Mouse (Mus musculus): ENCODE results near the gene Endog.
"Not testable (repeated sequence)": the region's sequence is repeated elsewhere in the genome, so short reads cannot be mapped to it uniquely, and the experiment has no call there.

Endog gene

GRCm38 (mm10) chr2:30171997-30172382 is 697 bp downstream of the Endog start:
- no peak for DNase-seq

- no peak for DNase-seq
These were observed 2.4 kb downstream of the Endog start for GRCm38 (mm10) chr2:30173541-30174240.

GRCm38 (mm10) chr2:30175897-30176296 is 4.6 kb downstream of the Endog start:
- no peak for DNase-seq

- DNase-seq = no peak
These were observed 5.3 kb downstream of the Endog start for GRCm38 (mm10) chr2:30176561-30176960.

- peak; percentile 98 for DNase-seq
These were observed 6.7 kb downstream of the Endog start, which contains the start of gene Spout1 for GRCm38 (mm10) chr2:30177700-30178675. Gene Spout1 (minus strand): TSS chr2:30178459.

GRCm38 (mm10) chr2:30178711-30179110 is 7.4 kb downstream of the Endog start:
- DNase-seq = not testable (repeated sequence)

GRCm38 (mm10) chr2:30182424-30182823 is 11.1 kb downstream of the Endog start:
- DNase-seq = no peak

- DNase-seq = no peak
These were observed 12.4 kb downstream of the Endog start for GRCm38 (mm10) chr2:30183721-30184120.

- no peak for DNase-seq
These were observed 14.0 kb downstream of the Endog start for GRCm38 (mm10) chr2:30185276-30185675.

GRCm38 (mm10) chr2:30185681-30186080 is 14.4 kb downstream of the Endog start:
- no peak for DNase-seq

- no peak for DNase-seq
These were observed 20.7 kb downstream of the Endog start for GRCm38 (mm10) chr2:30191790-30192580.

- DNase-seq = no peak
These were observed 23.4 kb downstream of the Endog start for GRCm38 (mm10) chr2:30194656-30195055.

- DNase-seq = no peak
These were observed 26.7 kb downstream of the Endog start for GRCm38 (mm10) chr2:30198021-30198420.

GRCm38 (mm10) chr2:30199984-30200383 is 28.7 kb downstream of the Endog start:
- no peak for DNase-seq

GRCm38 (mm10) chr2:30200388-30200925 is 29.2 kb downstream of the Endog start:
- DNase-seq = no peak

- DNase-seq = no peak
These were observed 32.1 kb downstream of the Endog start for GRCm38 (mm10) chr2:30203439-30203838.

- DNase-seq = peak; percentile 39
These were observed 33.9 kb downstream of the Endog start for GRCm38 (mm10) chr2:30205255-30205628.

GRCm38 (mm10) chr2:30205629-30206357 is 34.5 kb downstream of the Endog start, which contains the start of gene Kyat1:
Gene Kyat1 (minus strand): TSS chr2:30205847.
- DNase-seq = peak; percentile 93

GRCm38 (mm10) chr2:30207401-30207800 is 36.1 kb downstream of the Endog start:
- DNase-seq = no peak

- no peak for DNase-seq
These were observed 36.6 kb downstream of the Endog start for GRCm38 (mm10) chr2:30207886-30208285.

GRCm38 (mm10) chr2:30211408-30212168 is 40.3 kb downstream of the Endog start:
- no peak for DNase-seq
